In the genomic region with DNA sequence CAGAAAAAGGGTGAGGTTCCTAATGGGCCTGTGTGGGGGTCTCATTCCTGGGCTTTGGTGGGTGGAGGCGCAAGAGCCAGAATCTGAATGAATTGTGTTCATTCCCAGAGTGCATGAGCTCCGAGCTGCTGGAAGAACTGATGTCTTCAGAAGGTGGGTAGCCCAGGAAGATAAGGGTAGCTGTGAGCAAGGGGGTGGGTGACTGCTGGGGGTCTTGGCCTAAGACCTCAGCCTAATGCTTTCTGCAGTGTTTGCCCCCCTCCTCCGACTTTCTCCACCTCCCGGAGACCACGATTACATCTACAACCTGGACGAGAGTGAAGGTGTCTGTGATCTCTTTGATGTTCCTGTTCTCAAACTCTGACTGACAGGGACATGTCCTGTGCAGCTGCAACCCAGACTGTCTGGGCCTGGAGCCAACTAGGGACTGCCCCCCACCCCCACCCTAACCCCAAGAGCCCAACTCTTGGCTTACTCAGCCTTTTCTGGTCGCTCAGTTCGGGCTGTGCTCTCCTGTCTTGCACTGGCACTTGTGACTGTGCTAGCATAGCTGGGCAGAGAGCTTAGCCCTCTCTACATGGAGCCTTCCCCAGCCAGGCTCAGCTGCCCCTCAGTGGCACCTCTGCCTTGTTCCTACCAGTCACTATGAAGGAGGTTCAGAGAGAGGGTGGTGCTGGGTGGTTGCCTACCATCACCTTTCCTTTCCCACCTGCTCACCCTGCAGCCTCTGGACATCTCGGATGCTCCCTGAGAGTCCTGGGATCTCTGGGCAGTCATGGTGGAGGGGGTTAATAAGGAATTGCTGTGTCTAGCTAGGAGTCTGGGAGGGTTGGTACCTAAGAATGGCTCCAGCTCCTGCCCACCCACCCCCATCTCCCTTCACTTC, we compare ENCODE assay signal across 9 mouse cellular contexts. TPM values are rescaled to one million over a fixed set of nuclear protein-coding genes. Genes with fewer than 3 reads are reported as not detected.
DNase-seq lines count a peak whose midpoint lies in the region; ATAC-seq lines count a peak whose summit lies in the region.
"Had no signal": no experiment of that assay in that cellular context is flagged by ENCODE, and none has a peak within 500 bp of the region (broad histone marks: within the 10 kb centered on the region; RNA-seq: fewer than 3 reads in every experiment).

No protein-coding gene starts in this region.

- no peak overlapping the region for H3K4me2 ChIP-seq in heart, embryonic 11.5 days
- no peak overlapping the region for H3K4me2 ChIP-seq in limb, embryonic 15.5 days

- H3K9ac ChIP-seq in heart, embryonic 11.5 days (ENCODE audit: low read depth, low read length), result peak overlapping the region; percentile 28; the same call in 1 of the 2 replicates
- no peak overlapping the region for H3K9ac ChIP-seq in limb, embryonic 15.5 days

- H3K9me3 ChIP-seq in heart, embryonic 11.5 days (replicated peaks; ENCODE audit: control insufficient read depth, low read length), result no peaks in the 10 kb centered on the region
- H3K9me3 ChIP-seq in limb, embryonic 15.5 days, result no peaks in the 10 kb centered on the region
- H3K9me3 ChIP-seq: neural tube, embryonic 12.5 days had no signal

- no peaks in the 10 kb centered on the region for H3K27me3 ChIP-seq in heart, embryonic 11.5 days (ENCODE audit: control insufficient read depth, insufficient read depth, low read length)
- H3K27me3 ChIP-seq in limb, embryonic 15.5 days, result no peaks in the 10 kb centered on the region
- H3K27me3 ChIP-seq: neural tube, embryonic 12.5 days had no signal

- H3K36me3 ChIP-seq in heart, embryonic 11.5 days (ENCODE audit: control insufficient read depth, insufficient read depth, low read length), result peaks cover 33% of the 10 kb centered on the region
- peaks cover 68% of the 10 kb centered on the region for H3K36me3 ChIP-seq in limb, embryonic 15.5 days

- DNase-seq in heart, adult 18-20 months, result no peak
- peak; percentile 42 for DNase-seq in A20 (ENCODE audit: low read depth, low spot score)
- peak; percentile 58 for DNase-seq in brain, adult 2 months (ENCODE audit: low read depth, low spot score)
- no peak for DNase-seq in adrenal gland, adult 2 months
- DNase-seq in adrenal gland, adult 18-20 months (ENCODE audit: low spot score in 2 of 2), result no peak
- no peak for DNase-seq in left cerebral cortex, postnatal 25 days (ENCODE audit: low spot score in 2 of 2)

- H3K4me3 ChIP-seq in heart, embryonic 11.5 days (ENCODE audit: low read depth, low read length), result no peak overlapping the region; the same call in 1 of the 2 replicates
- H3K4me3 ChIP-seq in limb, embryonic 15.5 days, result no peak overlapping the region

- ATAC-seq in heart, embryonic 11.5 days (replicated peaks; ENCODE audit: insufficient number of reproducible peaks, low FRiP score, low TSS enrichment), result 0 out of 2 replicates have a peak, but pooled peaks have one; percentile 9
- no peak for ATAC-seq in limb, embryonic 15.5 days (ENCODE audit: insufficient number of reproducible peaks, low FRiP score, low TSS enrichment, low read depth)

- peak overlapping the region; percentile 37; the same call in 1 of the 2 replicates for H3K27ac ChIP-seq in heart, embryonic 11.5 days (ENCODE audit: low read depth, low read length)
- peak overlapping the region; percentile 66 for H3K27ac ChIP-seq in limb, embryonic 15.5 days
- H3K27ac ChIP-seq: neural tube, embryonic 12.5 days had no signal

- WGBS in heart, embryonic 11.5 days (ENCODE audit: insufficient replicate concordance), result 66% methylated on average over 9 of the region's 9 CpGs
- WGBS in limb, embryonic 15.5 days, result 48% methylated on average over 9 of the region's 9 CpGs

- H3K4me1 ChIP-seq in heart, embryonic 11.5 days (ENCODE audit: control insufficient read depth, insufficient read depth, low read length), result peaks cover 26% of the 10 kb centered on the region
- peaks cover 33% of the 10 kb centered on the region for H3K4me1 ChIP-seq in limb, embryonic 15.5 days

- intact Hi-C loops in left cerebral cortex, postnatal 25 days (cut with DNase I), result no loop called here

RNA-seq across cellular contexts. Expression of a gene that starts 0.8 kb away (rescaled TPM):
- 2.9 and 4.2 TPM in 2 replicates for polyA plus RNA-seq in heart, embryonic 11.5 days (2014; fragmentation: Nextera tagmentation; extraction: Ambion mirVana)
- total RNA-seq in heart, adult 18-20 months (2021), result 1 to 10 TPM in 1 of 2 experiments, under 1 TPM in 1; 0.60 to 1.6 TPM
- 8.9 TPM in 2 replicates for polyA plus RNA-seq in limb, embryonic 15.5 days (2015; fragmentation: Nextera tagmentation; extraction: Ambion mirVana)
- 1 to 10 TPM; 5.3 to 6.5 TPM for total RNA-seq in adrenal gland, adult 2 months (2021)
- 14.2 and 15.4 TPM in 2 replicates for polyA plus RNA-seq in adrenal gland, adult 2 months (2012; rRNA removed)
- 1 to 10 TPM; 4.5 to 6.9 TPM for total RNA-seq in adrenal gland, adult 18-20 months (2021)
- total RNA-seq in left cerebral cortex, postnatal 25 days (2021), result 1 to 10 TPM in 1 of 2 experiments, under 1 TPM in 1; 0.62 to 1.8 TPM

RNA-seq across cellular contexts. Expression of a gene that starts 7.1 kb away (rescaled TPM):
- 70.7 and 81.9 TPM in 2 replicates for polyA plus RNA-seq in heart, embryonic 11.5 days (2014; fragmentation: Nextera tagmentation; extraction: Ambion mirVana)
- total RNA-seq in heart, adult 18-20 months (2021), result 10 to 100 TPM; 21.6 TPM
- polyA plus RNA-seq in limb, embryonic 15.5 days (2015; fragmentation: Nextera tagmentation; extraction: Ambion mirVana), result 63.7 and 65.5 TPM in 2 replicates
- 10 to 100 TPM; 35.9 to 47.0 TPM for total RNA-seq in adrenal gland, adult 2 months (2021)
- polyA plus RNA-seq in adrenal gland, adult 2 months (2012; rRNA removed), result 94.8 and 108 TPM in 2 replicates
- total RNA-seq in adrenal gland, adult 18-20 months (2021), result 10 to 100 TPM; 43.2 to 44.9 TPM
- 10 to 100 TPM; 32.9 to 35.1 TPM for total RNA-seq in left cerebral cortex, postnatal 25 days (2021)

RNA-seq across cellular contexts. Expression of a gene that starts 8.7 kb away (rescaled TPM):
- 10.8 and 15.0 TPM in 2 replicates for polyA plus RNA-seq in heart, embryonic 11.5 days (2014; fragmentation: Nextera tagmentation; extraction: Ambion mirVana)
- total RNA-seq in heart, adult 18-20 months (2021), result 1 to 10 TPM; 2.9 to 3.0 TPM
- polyA plus RNA-seq in limb, embryonic 15.5 days (2015; fragmentation: Nextera tagmentation; extraction: Ambion mirVana), result 9.0 and 10.6 TPM in 2 replicates
- total RNA-seq in adrenal gland, adult 2 months (2021), result 10 to 100 TPM; 13.3 to 28.4 TPM
- 34.8 and 55.8 TPM in 2 replicates for polyA plus RNA-seq in adrenal gland, adult 2 months (2012; rRNA removed)
- 10 to 100 TPM; 15.6 to 17.2 TPM for total RNA-seq in adrenal gland, adult 18-20 months (2021)
- 1 to 10 TPM; 1.4 to 1.8 TPM for total RNA-seq in left cerebral cortex, postnatal 25 days (2021)

RNA-seq across cellular contexts. Expression of a gene that starts 14.9 kb away (rescaled TPM):
- 4.5 and 6.7 TPM in 2 replicates for polyA plus RNA-seq in heart, embryonic 11.5 days (2014; fragmentation: Nextera tagmentation; extraction: Ambion mirVana)
- total RNA-seq in heart, adult 18-20 months (2021), result 1 to 10 TPM; 1.1 to 1.6 TPM
- 11.0 and 11.1 TPM in 2 replicates for polyA plus RNA-seq in limb, embryonic 15.5 days (2015; fragmentation: Nextera tagmentation; extraction: Ambion mirVana)
- total RNA-seq in adrenal gland, adult 2 months (2021), result 1 to 10 TPM; 1.8 to 3.4 TPM
- polyA plus RNA-seq in adrenal gland, adult 2 months (2012; rRNA removed), result 3.4 and 4.1 TPM in 2 replicates
- 1 to 10 TPM; 2.2 to 2.8 TPM for total RNA-seq in adrenal gland, adult 18-20 months (2021)
- total RNA-seq in left cerebral cortex, postnatal 25 days (2021), result 10 to 100 TPM; 25.4 to 29.1 TPM

RNA-seq across cellular contexts. Expression of a gene that starts 21.5 kb away (rescaled TPM):
- 1.3 and 1.7 TPM in 2 replicates for polyA plus RNA-seq in heart, embryonic 11.5 days (2014; fragmentation: Nextera tagmentation; extraction: Ambion mirVana)
- under 1 TPM; 0.59 to 0.60 TPM for total RNA-seq in heart, adult 18-20 months (2021)
- polyA plus RNA-seq in limb, embryonic 15.5 days (2015; fragmentation: Nextera tagmentation; extraction: Ambion mirVana), result 1.7 and 1.9 TPM in 2 replicates
- total RNA-seq in adrenal gland, adult 2 months (2021), result 1 to 10 TPM; 4.3 to 4.4 TPM
- 8.8 and 11.1 TPM in 2 replicates for polyA plus RNA-seq in adrenal gland, adult 2 months (2012; rRNA removed)
- total RNA-seq in adrenal gland, adult 18-20 months (2021), result 1 to 10 TPM; 3.1 to 3.8 TPM
- 1 to 10 TPM; 5.1 to 5.2 TPM for total RNA-seq in left cerebral cortex, postnatal 25 days (2021)

Comparison
In these comparisons a context has a peak if more than half of its experiments do, and no peak if none do; other contexts are left out.
1. DNase-seq: peak in A20 (single experiment) and brain, adult 2 months (single experiment); none in heart, adult 18-20 months (0 of 2), adrenal gland, adult 2 months (single experiment), adrenal gland, adult 18-20 months (0 of 2) and left cerebral cortex, postnatal 25 days (0 of 2).